Mouse (Mus musculus) kidney, adult 11 months (tissue): Measurements from ENCODE around the gene Pou2f1.

Experiments
- DNase-seq: peaks from one replicate; pipeline ENCODE4 v3.0.0; 2022

Pou2f1 gene

GRCm38 (mm10) chr1:165943270-165943669, 59.2 kb downstream of the Pou2f1 start:
- DNase-seq = no peak

DNA sequence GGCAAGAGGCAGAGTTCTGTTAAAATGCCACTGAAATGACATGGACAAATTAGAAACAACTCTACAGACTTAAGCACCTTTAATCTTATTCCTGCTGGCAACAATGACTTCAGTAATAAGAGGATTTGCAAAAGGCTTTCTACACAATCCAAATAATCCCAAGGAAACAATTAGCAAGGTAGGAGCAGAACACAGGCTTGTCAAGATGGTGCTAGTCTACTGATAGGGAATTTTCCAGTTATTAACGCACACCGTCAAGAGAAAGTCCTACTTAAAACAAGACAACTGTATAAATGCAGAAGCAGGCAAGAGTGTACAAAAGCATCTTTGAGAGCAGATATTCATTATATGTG, 67.0 kb downstream of the Pou2f1 start:
- DNase-seq = no peak

DNA sequence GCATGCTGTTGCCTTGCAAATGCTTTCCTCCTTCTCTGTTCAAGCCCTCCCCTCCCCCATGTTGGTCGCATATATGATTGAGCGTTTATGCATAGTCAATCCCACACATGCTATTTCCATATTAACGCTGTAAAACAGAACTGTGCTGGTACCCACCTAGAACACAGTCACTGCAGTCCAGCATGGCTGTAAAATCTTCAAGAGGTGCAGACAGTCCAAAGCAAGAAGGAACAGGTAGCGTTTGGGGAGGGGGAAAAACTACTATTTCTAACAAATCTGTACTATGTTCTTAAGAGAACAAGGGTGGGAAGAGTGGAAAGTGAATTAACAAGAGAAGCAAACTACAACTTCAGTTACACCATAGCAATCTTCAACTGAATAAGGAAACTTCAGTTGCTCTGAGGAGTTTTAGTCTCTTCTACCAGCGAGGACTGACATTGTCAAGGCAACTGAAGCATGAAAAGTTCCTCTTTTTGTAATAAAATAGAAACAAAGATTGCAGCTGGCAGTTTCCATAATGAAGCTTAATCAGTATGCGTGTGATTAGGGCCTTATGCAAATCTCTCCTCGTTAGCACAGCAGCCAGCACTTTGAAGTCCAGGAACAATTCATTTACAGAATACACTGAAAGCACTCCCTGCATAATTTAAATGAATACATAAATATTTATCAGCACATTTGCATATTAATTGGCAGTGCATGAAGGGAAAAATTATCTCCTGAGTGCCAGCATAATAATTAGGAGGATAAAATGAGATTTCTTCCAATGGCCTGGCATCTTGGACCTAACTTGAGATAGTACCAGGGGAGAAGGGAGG, 67.6 kb downstream of the Pou2f1 start:
- DNase-seq = no peak

DNA sequence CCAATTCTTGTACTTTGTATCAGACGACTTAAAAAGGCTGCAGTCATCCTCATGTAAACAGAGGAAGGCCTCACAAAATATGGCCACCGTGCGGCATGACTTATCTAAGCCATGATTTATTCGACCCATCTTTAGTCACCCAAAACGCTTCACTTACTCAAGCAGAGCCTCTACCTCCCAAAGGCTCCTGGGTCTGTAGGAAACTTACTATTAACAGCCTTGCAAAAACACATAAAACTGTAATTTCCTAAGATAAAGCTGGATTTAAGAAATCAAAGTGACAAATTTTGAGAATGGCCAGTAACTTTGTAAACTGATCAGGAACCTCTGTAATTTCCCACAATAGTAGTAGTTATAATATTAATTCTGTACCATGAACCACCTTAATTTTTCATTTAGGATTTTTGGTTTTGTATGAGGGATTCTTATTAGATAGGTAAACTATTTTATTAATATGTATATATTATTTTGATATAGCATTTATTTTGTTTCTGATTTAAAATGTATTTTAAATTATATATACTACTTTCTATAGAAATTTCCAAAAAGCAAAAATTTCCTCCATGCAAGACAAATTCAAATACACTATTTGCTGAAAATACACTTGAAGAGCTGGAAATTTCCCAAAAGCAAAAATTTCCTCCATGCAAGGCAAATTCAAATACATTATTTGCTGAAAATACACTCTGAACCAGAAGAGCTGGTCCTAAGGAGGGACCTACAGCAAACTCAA, 68.4 kb downstream of the Pou2f1 start:
- DNase-seq = no peak

DNA sequence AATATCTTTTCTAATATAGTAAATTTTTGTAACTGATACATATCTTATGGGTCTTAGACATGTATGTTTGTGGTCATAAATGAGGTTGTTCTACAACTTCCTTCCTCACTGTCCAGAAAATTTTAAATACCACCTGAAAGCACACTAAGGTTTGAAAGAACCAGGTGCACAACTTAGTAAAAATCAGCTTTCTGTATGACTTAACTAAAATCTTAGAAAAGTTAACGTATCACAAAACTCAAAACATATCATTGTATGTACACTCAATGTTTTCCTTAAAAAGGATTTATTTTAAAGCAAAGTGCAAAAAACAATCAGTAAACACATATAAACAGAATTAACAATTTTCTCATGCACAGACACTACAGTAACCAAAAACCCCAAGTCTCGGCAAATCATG, 69.6 kb downstream of the Pou2f1 start:
- no peak for DNase-seq

DNA sequence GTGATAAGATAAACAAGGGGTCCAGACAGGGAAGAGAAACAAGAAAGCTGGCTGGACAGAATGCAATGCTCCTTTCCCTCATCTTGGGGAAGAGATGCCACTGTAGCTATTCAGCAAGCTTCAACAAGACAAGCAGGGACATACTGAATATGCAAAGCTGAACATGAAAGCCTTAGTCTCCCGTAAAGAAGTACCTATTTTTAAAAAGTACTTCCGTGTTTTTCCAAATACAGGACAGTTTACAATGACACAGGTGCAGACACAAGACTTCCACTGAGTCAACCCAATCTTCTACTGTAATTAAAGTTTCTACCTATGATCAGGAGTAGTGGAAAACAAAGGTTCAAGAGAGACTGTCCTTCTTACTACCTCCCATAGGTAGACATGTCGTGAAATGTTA, 72.0 kb downstream of the Pou2f1 start:
- DNase-seq = no peak

DNA sequence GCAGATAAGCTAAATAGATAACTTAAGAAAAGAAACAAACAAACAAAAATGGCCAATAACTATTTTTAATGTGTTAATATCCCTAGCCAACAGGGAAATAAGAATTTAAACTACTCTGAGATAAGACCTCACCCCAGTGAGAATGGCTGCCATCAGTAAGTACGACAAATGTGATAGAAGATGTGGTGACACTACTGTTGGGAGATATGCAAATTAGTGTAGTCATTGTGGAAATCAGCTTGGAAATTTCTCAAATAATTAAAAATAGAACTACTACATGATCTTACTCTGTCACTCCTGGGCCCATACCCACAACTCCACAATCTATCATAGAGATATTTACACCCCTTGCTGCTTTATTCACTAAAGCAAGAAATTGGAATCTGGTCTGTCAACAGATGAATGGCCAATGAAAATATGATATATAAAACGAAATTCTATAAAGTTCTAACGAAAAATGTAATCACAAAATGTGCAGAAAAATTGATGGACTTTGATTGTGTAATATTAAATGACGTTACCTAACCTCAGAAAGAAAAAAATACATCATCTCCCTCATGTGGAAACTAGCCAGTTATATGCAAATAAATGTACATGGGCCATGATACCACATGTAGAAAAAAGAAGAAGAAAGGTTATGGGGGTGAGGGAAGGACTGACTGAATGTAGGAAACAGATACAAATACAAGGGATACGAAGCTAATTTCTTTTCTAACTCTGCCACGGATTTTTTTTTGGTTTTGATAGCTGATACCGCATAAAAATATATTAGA, 74.8 kb downstream of the Pou2f1 start:
- DNase-seq = no peak

DNA sequence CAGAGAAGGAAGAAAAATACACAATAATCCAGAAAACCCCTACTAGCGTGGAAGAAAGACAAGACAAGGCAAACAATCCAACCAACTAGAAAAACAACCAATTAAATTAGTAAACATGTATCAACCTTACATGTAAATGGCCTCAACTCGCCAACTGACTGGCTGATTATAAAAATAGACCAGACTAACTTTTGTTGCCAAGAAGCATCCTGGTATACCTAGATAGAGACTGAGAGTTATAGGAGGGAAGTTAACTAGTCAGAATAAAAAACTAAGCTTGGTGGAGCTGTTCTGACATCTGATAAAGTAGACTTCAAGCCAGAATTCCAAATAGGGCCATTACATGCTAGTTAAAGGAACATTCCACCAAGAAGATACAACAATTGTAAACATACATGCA, 77.3 kb downstream of the Pou2f1 start:
- DNase-seq = no peak

DNA sequence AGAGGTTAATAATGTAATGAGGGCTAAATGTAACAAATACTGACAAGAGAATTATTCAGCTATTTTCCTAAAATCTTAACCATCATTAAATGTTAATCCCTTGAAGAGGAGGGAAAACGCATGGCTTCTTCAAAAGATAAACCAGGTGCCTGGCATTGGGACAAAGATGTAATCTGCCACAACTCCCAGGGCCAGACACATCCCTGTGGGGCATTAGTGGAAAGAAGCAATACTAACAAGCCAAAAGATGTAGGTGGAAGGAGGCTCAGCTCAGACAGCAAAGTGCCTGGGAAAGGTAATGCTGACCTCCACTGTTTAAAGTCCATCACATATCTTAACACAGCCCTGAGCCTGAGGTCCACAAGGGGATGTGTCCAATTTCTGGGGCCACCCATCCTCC, 80.0 kb downstream of the Pou2f1 start:
- no peak for DNase-seq

DNA sequence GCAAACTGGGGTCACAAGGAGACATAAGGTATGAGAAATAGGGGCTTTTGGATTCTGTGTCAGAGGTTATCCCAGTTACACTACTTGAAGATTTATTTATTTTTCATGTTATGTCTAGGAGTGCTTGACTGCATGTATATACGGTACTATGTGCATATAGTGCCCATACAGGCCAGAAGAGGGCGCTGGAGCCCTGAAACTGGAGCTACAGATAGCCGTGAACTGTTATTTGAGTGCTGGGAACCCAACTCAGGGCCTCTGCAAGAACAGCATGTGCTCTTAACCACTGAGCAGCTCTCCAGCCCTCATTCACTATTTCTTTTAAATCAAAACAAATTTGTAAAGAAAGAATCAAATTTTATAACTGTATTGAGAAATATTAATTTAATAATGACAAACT, 81.5 kb downstream of the Pou2f1 start:
- DNase-seq = no peak

- no peak for DNase-seq
Observed at GRCm38 (mm10) chr1:165914416-165914801, 88.1 kb downstream of the Pou2f1 start.

- no peak for DNase-seq
Observed at GRCm38 (mm10) chr1:165913720-165914415, 88.6 kb downstream of the Pou2f1 start.

DNA sequence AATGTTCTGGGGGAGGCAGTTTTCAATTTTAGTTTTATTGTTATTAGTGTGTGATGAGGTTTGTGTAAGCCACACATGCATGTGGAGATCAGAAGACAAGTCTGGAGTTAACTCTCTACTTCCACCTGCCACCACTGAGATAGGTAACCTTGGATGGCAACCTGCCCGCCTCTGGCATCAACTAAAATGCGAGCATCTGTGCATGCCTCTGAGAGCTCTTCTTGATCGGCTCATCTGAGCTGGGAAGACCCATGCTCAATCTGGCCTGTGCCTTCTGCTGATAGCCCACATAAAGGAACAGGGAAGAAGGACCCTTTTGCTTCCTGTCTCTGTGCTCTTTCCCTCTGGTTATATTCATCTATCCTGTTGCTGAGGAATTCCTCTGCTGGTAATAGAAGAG, 93.0 kb downstream of the Pou2f1 start:
- DNase-seq = no peak

DNA sequence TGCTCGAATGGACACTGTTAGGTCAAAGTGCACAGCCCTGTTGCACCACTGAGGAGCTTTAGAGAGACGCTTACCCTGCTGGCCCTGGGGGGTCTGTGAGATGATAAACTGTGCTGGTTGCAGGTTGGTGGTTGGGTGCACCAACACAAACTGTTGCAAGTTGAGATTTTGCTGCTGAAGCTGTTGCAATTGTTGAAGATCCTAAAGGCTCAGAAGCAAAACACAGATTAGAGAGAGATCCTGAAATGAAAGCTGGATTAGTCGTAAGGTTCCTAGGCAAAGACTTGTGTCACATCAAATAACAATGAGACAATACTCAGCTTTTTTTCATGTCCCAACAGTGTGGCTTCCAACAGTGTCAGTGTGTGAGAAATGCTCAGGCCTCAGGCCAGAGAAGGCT, 93.7 kb downstream of the Pou2f1 start:
- no peak for DNase-seq

GRCm38 (mm10) chr1:165908153-165908552, 94.3 kb downstream of the Pou2f1 start:
- no peak for DNase-seq

GRCm38 (mm10) chr1:165903596-165903995, 98.9 kb downstream of the Pou2f1 start:
- no peak for DNase-seq

GRCm38 (mm10) chr1:165891686-165892085, 110.8 kb downstream of the Pou2f1 start:
- no peak for DNase-seq

DNA sequence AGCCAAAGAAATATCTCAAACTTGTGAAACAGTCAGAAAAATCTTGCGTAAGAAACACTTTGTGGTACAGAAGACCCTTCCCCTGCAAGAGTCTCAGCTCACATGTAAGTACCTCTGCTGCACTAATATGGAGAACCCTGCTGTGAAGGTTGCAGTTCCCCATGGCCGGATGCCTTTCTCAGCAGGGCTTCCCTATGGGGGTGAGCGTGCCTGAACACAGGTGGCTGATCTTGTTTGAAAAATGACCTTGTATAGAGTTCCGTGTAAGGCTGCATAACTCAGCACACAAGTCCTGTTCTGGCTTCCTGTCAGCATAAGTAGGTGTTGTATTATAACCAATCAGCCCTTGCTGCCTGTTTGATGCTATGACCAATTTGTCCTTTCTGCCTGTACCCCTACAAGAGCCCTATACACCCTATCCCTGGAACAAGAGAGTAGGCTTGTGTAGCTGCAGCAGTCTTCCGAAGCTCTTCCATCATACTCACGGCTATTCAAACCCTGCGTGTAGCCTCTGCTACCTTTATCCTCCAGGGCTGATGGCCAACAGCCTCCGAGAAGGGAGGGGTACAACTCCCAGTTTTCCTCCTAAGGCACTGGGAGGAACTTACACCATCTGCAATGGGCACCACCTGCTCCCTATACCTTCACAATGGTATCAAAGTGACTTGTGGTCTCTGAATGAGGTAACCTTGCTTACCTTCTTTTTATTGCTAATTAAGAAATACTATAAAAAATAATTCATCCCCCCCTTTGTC, 120.2 kb downstream of the Pou2f1 start:
- DNase-seq = no peak

- no peak for DNase-seq
Observed at GRCm38 (mm10) chr1:165878751-165879150, 123.7 kb downstream of the Pou2f1 start.

- DNase-seq = no peak
Observed at GRCm38 (mm10) chr1:165875520-165876284, 126.8 kb downstream of the Pou2f1 start.

- DNase-seq = no peak
Observed at GRCm38 (mm10) chr1:165874645-165875044, 127.8 kb downstream of the Pou2f1 start.

DNA sequence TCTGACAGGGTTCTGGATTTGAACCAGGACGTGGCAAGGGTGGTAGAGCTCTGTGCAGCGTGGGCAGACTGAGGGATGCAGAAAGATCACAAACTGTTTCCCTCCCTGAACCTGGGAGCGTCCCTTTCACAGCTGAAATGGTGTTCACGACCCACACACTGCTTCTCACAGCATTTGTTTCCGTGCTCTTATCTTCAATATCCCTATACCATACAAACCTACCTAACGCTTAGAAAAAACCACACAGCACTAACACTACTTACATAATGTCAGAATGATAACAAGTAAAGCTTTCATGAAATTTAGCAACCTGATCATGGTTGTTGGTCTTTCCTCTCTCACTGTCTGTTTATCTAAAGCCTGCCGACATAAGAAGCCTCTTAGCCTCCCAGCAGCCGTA, 133.8 kb downstream of the Pou2f1 start:
- no peak for DNase-seq
